Mouse (Mus musculus) spleen, embryonic (tissue): ENCODE data around the gene Mdn1.

ENCODE experiments used
- CTCF ChIA-PET: fragments of 350-600 bp; sonication (Branson Sonifier 250); formaldehyde crosslinking; loops from one replicate; lab custom pipeline; 2022; lab: Charles Lee

Gene Mdn1

DNA sequence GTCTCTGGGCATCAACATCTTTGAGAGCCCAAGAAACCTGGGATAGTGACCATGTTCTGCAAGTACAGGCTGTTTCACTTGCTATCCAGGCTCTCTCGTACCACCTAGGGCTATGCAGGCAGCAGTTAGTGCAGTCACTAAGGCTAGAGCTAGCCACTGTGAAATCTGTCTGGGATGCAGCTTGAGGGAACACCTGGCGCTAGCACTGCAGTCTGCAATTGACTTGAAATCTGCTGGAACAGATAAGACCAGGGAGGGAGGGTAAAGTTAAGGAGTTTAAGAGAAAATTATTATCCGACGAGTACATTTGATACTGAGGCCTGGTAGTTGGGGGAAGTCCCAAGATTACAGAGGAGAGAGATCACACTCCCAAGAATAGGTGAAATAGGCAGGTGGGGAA lies 123.1 kb downstream of the Mdn1 start:
- CTCF ChIA-PET = no interaction called here

- CTCF ChIA-PET = interaction anchor here (0.6 kb wide), 1 partner anchor 509 kb away, joined by 3 read pairs; no protein-coding TSS in a partner anchor
Observed at GRCm38 (mm10) chr4:32787110-32787509, 130.2 kb downstream of the Mdn1 start.

DNA sequence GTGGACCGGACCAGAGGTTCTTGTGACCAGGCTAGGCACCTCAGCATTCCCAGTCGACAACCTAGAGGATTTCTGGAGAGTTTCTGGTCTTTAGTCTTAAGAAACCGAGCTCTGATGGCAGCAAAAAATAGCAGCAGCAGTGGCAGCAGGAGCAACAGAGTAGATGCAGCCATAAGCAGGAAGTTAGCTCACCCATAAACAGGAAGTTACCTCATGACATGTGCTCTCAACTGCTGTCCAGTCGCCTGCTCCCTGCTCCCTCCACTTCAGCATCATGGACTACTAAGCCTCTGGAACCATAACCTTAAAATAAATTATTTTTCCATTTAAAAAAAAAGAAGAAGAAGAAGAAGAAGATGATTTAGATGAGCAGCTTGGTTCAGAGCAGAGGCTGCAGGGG lies 132.1 kb downstream of the Mdn1 start:
- CTCF ChIA-PET = no interaction called here

- CTCF ChIA-PET = no interaction called here
Observed at GRCm38 (mm10) chr4:32798976-32799375, 142.1 kb downstream of the Mdn1 start.

- CTCF ChIA-PET = interaction anchor here (0.6 to 0.9 kb wide), 2 partner anchors 23 to 53 kb away, joined by 3 read pairs; no protein-coding TSS in a partner anchor
Observed at GRCm38 (mm10) chr4:32799966-32800576, 143.2 kb downstream of the Mdn1 start, which contains the start of gene Lyrm2. Lyrm2 (plus strand) TSS chr4:32800253.

DNA sequence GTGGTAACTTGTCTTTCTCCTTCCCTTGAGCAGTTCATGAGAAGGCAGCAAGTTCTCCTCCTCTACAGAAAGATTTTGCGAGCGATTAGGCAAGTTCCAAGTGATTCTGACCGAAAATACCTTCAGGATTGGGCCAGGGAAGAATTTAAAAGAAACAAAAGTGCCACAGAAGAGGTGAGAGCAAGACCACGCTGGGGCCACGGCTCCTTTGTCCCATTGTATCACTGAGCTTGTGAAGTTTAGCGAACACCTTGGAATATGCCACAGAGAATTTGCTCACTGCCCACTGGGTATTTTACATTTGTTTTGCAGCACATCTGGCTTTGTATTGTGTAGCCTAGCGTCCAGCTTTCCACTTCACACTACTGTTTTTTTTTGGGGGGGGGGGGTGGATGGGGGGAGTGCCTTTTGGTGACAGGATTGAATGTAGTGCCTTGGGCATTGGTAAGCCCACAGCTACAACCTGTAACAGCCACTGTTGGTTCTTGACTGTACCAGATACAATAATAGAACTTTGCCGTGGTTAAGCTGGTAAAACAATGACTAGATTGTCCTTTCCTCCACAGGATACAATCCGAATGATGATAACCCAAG lies 143.8 kb downstream of the Mdn1 start:
- CTCF ChIA-PET = interaction anchor here (0.6 kb wide), 1 partner anchor 53 kb away, joined by 3 read pairs; no protein-coding TSS in a partner anchor

DNA sequence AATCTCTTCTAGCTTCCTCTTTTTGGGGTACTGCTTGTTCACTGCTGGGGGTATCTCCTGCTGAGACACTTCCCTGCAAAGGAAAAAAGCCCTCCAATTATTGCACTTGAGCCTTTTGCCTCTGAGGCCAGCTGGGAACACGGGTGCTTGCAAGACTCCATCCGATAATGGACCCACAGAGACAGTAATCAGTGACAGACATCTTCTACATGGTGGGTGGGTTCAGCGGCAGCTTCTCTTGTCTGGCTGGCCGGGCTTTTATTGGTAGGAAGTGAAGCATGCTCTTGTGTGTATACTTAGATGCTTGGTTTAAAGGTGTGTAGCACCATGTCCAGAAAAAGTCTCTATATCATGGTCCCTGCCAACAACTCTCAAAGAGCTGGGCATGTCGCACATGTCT lies 160.6 kb downstream of the Mdn1 start:
- CTCF ChIA-PET = no interaction called here

DNA sequence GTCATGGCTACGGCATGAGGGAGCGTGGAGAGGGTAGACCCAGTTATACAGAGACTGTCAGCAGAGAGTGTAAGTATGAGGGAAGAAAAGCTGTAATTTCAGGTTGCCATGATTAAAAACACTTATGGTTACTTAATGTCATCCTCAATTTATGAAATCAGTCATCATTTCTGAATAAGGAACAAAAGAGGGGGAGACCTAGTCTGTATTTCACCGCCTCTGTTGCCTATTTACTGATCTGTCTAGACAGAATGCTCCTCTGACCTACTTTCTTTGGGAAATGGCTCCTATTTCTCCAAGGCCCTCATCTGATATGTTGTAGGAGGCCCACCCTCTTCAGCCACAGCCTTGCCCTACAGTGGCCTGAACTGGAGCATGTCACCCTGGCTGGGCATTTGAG lies 163.8 kb downstream of the Mdn1 start:
- CTCF ChIA-PET = no interaction called here

DNA sequence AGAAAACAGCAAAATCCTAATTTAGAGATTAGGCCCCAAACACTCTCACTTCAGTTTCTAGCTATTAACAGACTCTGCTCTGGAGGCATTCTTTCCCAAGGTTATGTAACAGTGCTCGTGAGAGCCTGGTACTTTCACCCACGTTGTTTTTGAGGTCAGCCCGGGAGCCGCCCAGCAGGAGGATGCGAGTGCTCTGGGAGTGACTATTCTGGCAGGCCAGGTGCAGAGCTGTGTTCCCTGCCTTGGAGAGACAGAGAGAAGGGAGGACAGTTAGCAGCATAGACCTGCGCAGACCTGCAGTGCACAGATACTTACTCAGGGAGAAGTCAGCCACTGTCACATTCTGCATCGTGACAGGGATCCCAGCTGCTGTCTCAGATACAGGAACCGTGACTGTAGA lies 167.3 kb downstream of the Mdn1 start:
- CTCF ChIA-PET = no interaction called here
